Mouse (Mus musculus) heart, postnatal 0 days (tissue): ENCODE measurements around the gene Ccnq. TPM values are rescaled to one million over a fixed set of nuclear protein-coding genes. Genes with fewer than 3 reads are reported as not detected.

Experiments used
- ATAC-seq: fragments of 200-750 bp; cut with Nextera tagmentation; 2 replicates; pipeline ENCODE4 v1.8.0; 2017; ENCODE audit warnings: low read depth, moderate number of reproducible peaks, moderate library complexity; ENCODE audit not compliant: insufficient read depth
- DNase-seq: peaks from one replicate; pipeline ENCODE4 v3.0.0-alpha.2; 2016; ENCODE audit warnings: low spot score
- H3K27ac ChIP-seq: fragments of 300-500 bp; sonication (generic); 2 replicates; pipeline ENCODE4 v1.5.1; 2014; ENCODE audit warnings: low read depth, mild to moderate bottlenecking
- H3K27me3 ChIP-seq: fragments of 300-500 bp; sonication (generic); 2 replicates; pipeline ENCODE4 v1.6.1; 2014; ENCODE audit warnings: low read length, mixed read lengths; ENCODE audit not compliant: control insufficient read depth, insufficient read depth
- H3K36me3 ChIP-seq: fragments of 300-500 bp; sonication (generic); replicated peaks from 2 replicates; pipeline ENCODE4 v1.6.1; 2014; ENCODE audit warnings: low read length, mixed read lengths; ENCODE audit not compliant: control insufficient read depth, insufficient read depth
- H3K4me1 ChIP-seq: fragments of 300-500 bp; sonication (generic); 2 replicates; pipeline ENCODE4 v1.6.1; 2014; ENCODE audit warnings: antibody characterized with exemption; ENCODE audit not compliant: control insufficient read depth, insufficient read depth
- H3K4me2 ChIP-seq: fragments of 300-500 bp; sonication (generic); 2 replicates; pipeline ENCODE4 v1.6.1; 2014; ENCODE audit warnings: low read depth, mild to moderate bottlenecking, low read length, moderate library complexity
- H3K4me3 ChIP-seq: fragments of 300-500 bp; sonication (generic); 2 replicates; pipeline ENCODE4 v1.5.1; 2014; ENCODE audit warnings: low read depth, low read length
- H3K9ac ChIP-seq: fragments of 300-500 bp; sonication (generic); replicated peaks from 2 replicates; pipeline ENCODE4 v1.6.1; 2014; ENCODE audit warnings: low read depth, low read length, mixed read lengths
- H3K9me3 ChIP-seq: fragments of 300-500 bp; sonication (generic); replicated peaks from 2 replicates; pipeline ENCODE4 v1.6.1; 2016; ENCODE audit warnings: low read length; ENCODE audit not compliant: control insufficient read depth
- CTCF ChIP-seq: IDR thresholded peaks from 2 replicates; pipeline ENCODE4 v1.5.1; 2016; ENCODE audit warnings: antibody characterized with exemption, control low read depth, low read depth
- EP300 ChIP-seq: IDR thresholded peaks from 2 replicates; pipeline ENCODE4 v1.6.1; 2016; ENCODE audit warnings: antibody characterized with exemption, low read depth
- WGBS: fragments of 180-500 bp; shearing (Covaris S2); extraction: QIAGEN DNeasy Blood & Tissue Kit; methylation state at CpG from one replicate; pipeline ENCODE4 v1.1.7; 2014; 5-methylcytosine and 5-hydroxymethylcytosine counted together
- microRNA-seq: library from miRNA; unstranded; fragments of <30 nt; microRNA quantifications from one replicate; pipeline ENCODE4, GENCODE M21; 2016
- polyA plus RNA-seq: library from polyadenylated mRNA; unstranded; fragments of >200 nt; fragmentation: Nextera tagmentation; extraction: Ambion mirVana; gene quantifications from 2 replicates; pipeline ENCODE4 v1.2.1, GENCODE M21; 2015
- total RNA-seq: library from RNA; depleted of rRNA; stranded (reverse); fragments of >200 nt; gene quantifications from 2 replicates; pipeline ENCODE4 v1.2.3, GENCODE M21; 2014; ENCODE audit warnings: low replicate concordance; rRNA removed

Ccnq gene
- total and polyA plus RNA-seq, 2 experiments from 2014 or later, result 32.3 to 43.9 TPM

DNA sequence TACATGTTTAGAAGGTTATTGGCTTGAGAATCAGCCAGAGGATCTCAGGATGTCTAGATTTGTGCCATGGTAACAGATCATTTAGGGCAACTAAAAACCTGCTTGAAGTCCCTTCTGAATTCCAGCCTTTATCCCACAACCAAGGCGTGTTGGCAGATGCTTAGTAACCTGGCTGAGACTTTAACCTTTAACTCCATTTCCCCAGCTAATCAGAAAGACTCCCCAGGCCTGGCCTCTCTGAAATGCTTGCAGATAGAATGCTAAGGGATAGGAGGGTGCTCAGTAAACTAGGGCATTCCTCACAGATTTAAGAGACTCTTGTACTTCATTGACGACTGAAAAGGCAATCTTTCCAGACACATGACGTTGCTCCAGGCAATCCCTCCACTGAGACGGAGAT is 33.9 kb downstream of the Ccnq start:
- TF ChIP-seq EP300 (no peak), CTCF (no peak)
- DNase-seq, result no peak
- 61% methylated on average over 4 of the region's 4 CpGs for WGBS

DNA sequence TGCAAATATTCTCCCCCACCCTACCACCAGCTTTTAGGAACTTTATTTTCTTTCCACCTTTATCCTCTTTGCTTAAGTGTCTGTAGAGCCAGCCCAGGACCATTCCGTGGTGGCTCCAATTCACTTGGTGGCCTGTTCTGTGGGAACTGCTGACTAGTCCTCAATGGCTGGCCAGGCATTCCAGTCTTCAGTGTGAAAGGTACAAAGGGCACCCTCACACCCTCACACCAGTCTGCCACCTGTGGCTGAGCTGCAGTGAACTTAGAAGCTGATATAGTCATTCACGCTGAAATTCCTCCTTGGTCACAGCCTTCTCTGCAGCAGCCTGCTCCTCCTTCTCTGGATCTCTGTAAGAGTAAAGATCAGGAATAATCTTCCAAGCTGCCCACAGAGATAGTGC is 42.9 kb downstream of the Ccnq start:
- WGBS, result 71% methylated on average over 2 of the region's 2 CpGs
- no peaks in the 10 kb centered on the region for H3K36me3 ChIP-seq

More for the DNA sequence above, 33.9 kb downstream of the Ccnq start:
- Histone ChIP-seq H3K27me3 (no peaks in the 10 kb centered on the region), H3K4me3 (no peak overlapping the region), H3K4me1 (no peaks in the 10 kb centered on the region), H3K36me3 (no peaks in the 10 kb centered on the region), H3K27ac (no peak overlapping the region), H3K4me2 (no peak overlapping the region), H3K9me3 (no peaks in the 10 kb centered on the region), H3K9ac (no peak overlapping the region)
- ATAC-seq, result no peak

DNA sequence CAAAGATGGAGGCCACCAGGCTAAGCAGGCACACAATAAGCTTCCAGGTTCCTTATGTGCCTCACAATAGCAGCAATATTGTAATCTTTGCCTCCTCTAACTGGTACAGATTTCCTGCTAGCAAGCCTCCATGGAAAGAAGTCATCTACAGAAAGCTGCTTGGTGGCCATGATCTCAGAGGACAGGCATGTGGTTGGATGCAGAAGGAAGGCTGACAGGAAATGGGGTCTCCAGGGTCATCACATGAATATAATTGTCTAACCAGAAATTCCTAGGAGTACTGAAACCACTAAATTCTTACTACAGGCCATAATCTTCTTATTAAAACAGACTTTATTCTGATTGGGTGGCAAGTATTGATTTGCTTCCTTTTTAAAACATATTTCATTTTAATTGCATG is 45.5 kb downstream of the Ccnq start:
- DNase-seq, result no peak
- Histone ChIP-seq H3K27me3 (no peaks in the 10 kb centered on the region), H3K4me3 (no peak overlapping the region), H3K9ac (no peak overlapping the region), H3K27ac (peak overlapping the region; percentile 4; the same call in 1 of the 2 replicates), H3K4me2 (no peak overlapping the region), H3K4me1 (no peaks in the 10 kb centered on the region), H3K36me3 (no peaks in the 10 kb centered on the region), H3K9me3 (no peaks in the 10 kb centered on the region)
- ATAC-seq, result no peak
- TF ChIP-seq EP300, result no peak
- no peak for TF ChIP-seq CTCF

More for the DNA sequence above, 42.9 kb downstream of the Ccnq start:
- Histone ChIP-seq H3K9me3 (no peaks in the 10 kb centered on the region), H3K27me3 (no peaks in the 10 kb centered on the region), H3K4me1 (no peaks in the 10 kb centered on the region), H3K4me2 (no peak overlapping the region), H3K4me3 (no peak overlapping the region), H3K9ac (no peak overlapping the region), H3K27ac (no peak overlapping the region)
- DNase-seq (no peak), ATAC-seq (no peak)
- no peak for TF ChIP-seq EP300
- TF ChIP-seq CTCF, result no peak

DNA sequence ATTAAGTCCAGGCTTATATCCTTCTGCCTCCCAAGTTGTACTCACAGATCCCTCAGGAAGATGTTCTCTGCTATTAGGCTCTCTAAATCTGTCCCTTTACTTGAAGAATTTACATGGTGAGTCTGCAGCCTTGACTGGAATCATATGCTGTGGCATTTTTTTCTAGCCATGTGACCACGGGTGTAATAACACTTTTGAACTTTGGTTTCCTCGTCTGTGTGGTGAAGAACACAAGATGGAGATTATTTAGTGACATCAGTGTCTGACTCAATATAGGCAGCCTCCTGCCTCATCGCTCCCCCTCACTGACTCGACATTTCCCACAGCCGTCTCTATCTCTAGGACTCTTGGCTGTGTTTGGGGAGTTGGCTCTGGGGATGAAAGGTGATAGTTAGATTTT is 48.4 kb downstream of the Ccnq start:
- ATAC-seq (no peak), DNase-seq (no peak)
- Histone ChIP-seq H3K4me1 (no peaks in the 10 kb centered on the region), H3K9me3 (no peaks in the 10 kb centered on the region), H3K36me3 (no peaks in the 10 kb centered on the region), H3K4me3 (no peak overlapping the region), H3K9ac (no peak overlapping the region), H3K4me2 (no peak overlapping the region), H3K27me3 (no peaks in the 10 kb centered on the region), H3K27ac (no peak overlapping the region; the same call in 1 of the 2 replicates)
- TF ChIP-seq CTCF (no peak), EP300 (no peak)
- 54% methylated on average over 5 of the region's 5 CpGs for WGBS

DNA sequence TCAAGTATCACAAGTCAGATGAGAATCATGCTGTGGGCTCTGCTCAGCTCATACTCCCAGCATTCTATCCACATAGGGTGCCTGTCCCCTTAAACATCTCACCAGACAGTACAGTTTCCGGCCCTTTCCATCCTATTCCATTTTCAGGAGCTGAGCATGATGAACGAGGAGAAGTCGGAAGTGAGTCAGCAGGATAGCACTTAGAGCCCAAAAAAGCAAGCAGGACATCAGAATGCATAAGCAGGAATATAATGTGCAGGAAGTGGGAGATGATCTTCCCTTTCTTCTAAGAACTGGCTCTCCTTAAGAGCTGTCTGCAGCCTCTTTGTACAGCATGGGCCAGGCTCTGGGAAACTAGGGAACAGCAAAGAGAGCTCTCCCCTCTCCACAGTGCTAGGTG is 49.2 kb downstream of the Ccnq start:
- ATAC-seq (no peak), DNase-seq (no peak)
- H3K4me3 ChIP-seq, result no peak overlapping the region
- no peak overlapping the region for H3K9ac ChIP-seq
- H3K27ac ChIP-seq, result no peak overlapping the region; the same call in 1 of the 2 replicates
- no peaks in the 10 kb centered on the region for H3K4me1 ChIP-seq
- no peak for TF ChIP-seq EP300
- TF ChIP-seq CTCF, result no peak
- no peak overlapping the region for H3K4me2 ChIP-seq
- H3K27me3 ChIP-seq, result no peaks in the 10 kb centered on the region
- no peaks in the 10 kb centered on the region for H3K36me3 ChIP-seq
- 34% methylated on average over 3 of the region's 3 CpGs for WGBS
- no peaks in the 10 kb centered on the region for H3K9me3 ChIP-seq

Small RNAs within 50 kb of the gene (microRNA-seq; reads per million reads assigned to microRNA genes)
- not detected for gene Gm23840

Other genes starting within 250 kb of the Ccnq start
- not detected in 2 replicates for gene Sebox, start 248.3 kb downstream of the Ccnq start, total RNA-seq
- gene Sebox, start 248.3 kb downstream of the Ccnq start, polyA plus RNA-seq, result not detected in 2 replicates
- gene Tmem199, start 239.6 kb downstream of the Ccnq start, total RNA-seq, result 13.1 and 29.9 TPM in 2 replicates
- 35.0 and 36.4 TPM in 2 replicates for gene Tmem199, start 239.6 kb downstream of the Ccnq start, polyA plus RNA-seq
- 225 and 247 TPM in 2 replicates for gene Poldip2, start 239.5 kb downstream of the Ccnq start, total RNA-seq
- 209 and 214 TPM in 2 replicates for gene Poldip2, start 239.5 kb downstream of the Ccnq start, polyA plus RNA-seq
- 49.7 and 52.1 TPM in 2 replicates for gene Tnfaip1, start 215.4 kb downstream of the Ccnq start, total RNA-seq
- gene Tnfaip1, start 215.4 kb downstream of the Ccnq start, polyA plus RNA-seq, result 48.7 and 50.0 TPM in 2 replicates
- 90.8 and 148 TPM in 2 replicates for gene Ift20, start 215.4 kb downstream of the Ccnq start, total RNA-seq
- gene Ift20, start 215.4 kb downstream of the Ccnq start, polyA plus RNA-seq, result 111 and 114 TPM in 2 replicates
- gene Tmem97, start 201.0 kb downstream of the Ccnq start, total RNA-seq, result 41.5 and 57.2 TPM in 2 replicates
- 37.5 and 39.4 TPM in 2 replicates for gene Tmem97, start 201.0 kb downstream of the Ccnq start, polyA plus RNA-seq
- gene Nlk, start 54.4 kb downstream of the Ccnq start, total RNA-seq, result 15.0 and 19.3 TPM in 2 replicates
- gene Nlk, start 54.4 kb downstream of the Ccnq start, polyA plus RNA-seq, result 11.6 and 13.0 TPM in 2 replicates
- gene Lyrm9, start 74.9 kb upstream of the Ccnq start, total RNA-seq, result 6.9 TPM in 2 replicates
- gene Lyrm9, start 74.9 kb upstream of the Ccnq start, polyA plus RNA-seq, result 47.0 and 51.7 TPM in 2 replicates
- 0.19 and 0.53 TPM in 2 replicates for gene Nos2, start 169.1 kb upstream of the Ccnq start, total RNA-seq
- 1.7 and 1.8 TPM in 2 replicates for gene Nos2, start 169.1 kb upstream of the Ccnq start, polyA plus RNA-seq
- gene Lgals9, start 233.2 kb upstream of the Ccnq start, total RNA-seq, result 125 and 155 TPM in 2 replicates
- gene Lgals9, start 233.2 kb upstream of the Ccnq start, polyA plus RNA-seq, result 63.0 and 76.9 TPM in 2 replicates